Mouse (Mus musculus) left cerebral cortex, postnatal 4 days (tissue): ENCODE results near the gene Spata46. TPM values are rescaled to one million over a fixed set of nuclear protein-coding genes. Genes with fewer than 3 reads are reported as not detected.

Experiments
- DNase-seq: peaks from one replicate; pipeline ENCODE4 v3.0.0-alpha.2; 2022
- intact Hi-C: fragments of 180-260 bp; cut with DNase I; formaldehyde crosslinking; loops from one replicate; pipeline ENCODE4 v1.15.1; 2025
- total RNA-seq, 2 experiments: library from RNA; stranded (reverse); gene quantifications; 2 replicates each; pipeline ENCODE4 v1.2.3; 2021

The Spata46 gene
- not detected for total RNA-seq

- no peak for DNase-seq
- intact Hi-C loops: no loop called here
These were observed at the start of gene Spata46 for GRCm38 (mm10) chr1:170308503-170308902. Gene Spata46 (plus strand): TSS chr1:170308803.

GRCm38 (mm10) chr1:170270281-170270680, 38.3 kb upstream of the Spata46 start:
- intact Hi-C loops: no loop called here
- no peak for DNase-seq

GRCm38 (mm10) chr1:170270696-170271095, 37.9 kb upstream of the Spata46 start:
- no peak for DNase-seq
- intact Hi-C loops: no loop called here

- intact Hi-C loops: no loop called here
- no peak for DNase-seq
These were observed 35.4 kb upstream of the Spata46 start for GRCm38 (mm10) chr1:170273252-170273651.

GRCm38 (mm10) chr1:170277016-170277415, 31.6 kb upstream of the Spata46 start, which contains the start of gene Sh2d1b1:
Gene Sh2d1b1 (plus strand): TSS chr1:170277320.
- DNase-seq: no peak
- intact Hi-C loops: no loop called here

GRCm38 (mm10) chr1:170282415-170283129, 26.0 kb upstream of the Spata46 start:
- intact Hi-C loops: no loop called here
- DNase-seq: no peak

GRCm38 (mm10) chr1:170292239-170292951, 16.2 kb upstream of the Spata46 start:
- peak; percentile 48 for DNase-seq
- intact Hi-C loops: loop anchor here (1.0 to 5.0 kb wide), 2 partner anchors 321 to 550 kb away; no protein-coding TSS in a partner anchor

GRCm38 (mm10) chr1:170293257-170293656, 15.3 kb upstream of the Spata46 start:
- no peak for DNase-seq
- intact Hi-C loops: loop anchor here (5.0 kb wide), 1 partner anchor 549 kb away; no protein-coding TSS in a partner anchor

GRCm38 (mm10) chr1:170294786-170295570, 13.6 kb upstream of the Spata46 start:
- intact Hi-C loops: loop anchor here (5.0 kb wide), 1 partner anchor 547 kb away; no protein-coding TSS in a partner anchor
- DNase-seq: no peak

- intact Hi-C loops: no loop called here
- no peak for DNase-seq
These were observed 9.1 kb upstream of the Spata46 start for GRCm38 (mm10) chr1:170299496-170299895.

GRCm38 (mm10) chr1:170301686-170302085, 6.9 kb upstream of the Spata46 start:
- DNase-seq: no peak
- intact Hi-C loops: no loop called here

GRCm38 (mm10) chr1:170302456-170302855, 6.1 kb upstream of the Spata46 start:
- intact Hi-C loops: no loop called here

GRCm38 (mm10) chr1:170303103-170303502, 5.5 kb upstream of the Spata46 start:
- intact Hi-C loops: no loop called here
- DNase-seq: no peak

More at GRCm38 (mm10) chr1:170302456-170302855, 6.1 kb upstream of the Spata46 start:
- DNase-seq: no peak

- intact Hi-C loops: no loop called here
- DNase-seq: no peak
These were observed 3.6 kb upstream of the Spata46 start for GRCm38 (mm10) chr1:170305002-170305401.

GRCm38 (mm10) chr1:170306232-170306631, 2.4 kb upstream of the Spata46 start, which contains the start of gene Gm7694:
Gene Gm7694 (minus strand): TSS chr1:170306332.
- intact Hi-C loops: no loop called here

GRCm38 (mm10) chr1:170311431-170311830, 2.8 kb downstream of the Spata46 start:
- no peak for DNase-seq
- intact Hi-C loops: no loop called here

More at GRCm38 (mm10) chr1:170306232-170306631, 2.4 kb upstream of the Spata46 start, which contains the start of gene Gm7694:
- DNase-seq: no peak

- DNase-seq: no peak
- intact Hi-C loops: no loop called here
These were observed 13.4 kb downstream of the Spata46 start for GRCm38 (mm10) chr1:170322046-170322445.

GRCm38 (mm10) chr1:170323001-170323400, 14.4 kb downstream of the Spata46 start:
- DNase-seq: no peak
- intact Hi-C loops: no loop called here

- DNase-seq: no peak
- intact Hi-C loops: no loop called here
These were observed 15.7 kb downstream of the Spata46 start for GRCm38 (mm10) chr1:170324312-170324711.

GRCm38 (mm10) chr1:170325277-170325676, 16.7 kb downstream of the Spata46 start:
- intact Hi-C loops: no loop called here
- DNase-seq: no peak

GRCm38 (mm10) chr1:170331926-170332325, 23.3 kb downstream of the Spata46 start:
- DNase-seq: no peak
- intact Hi-C loops: no loop called here
